Mouse (Mus musculus): ENCODE measurements around the gene Sag.

Gene Sag

DNA sequence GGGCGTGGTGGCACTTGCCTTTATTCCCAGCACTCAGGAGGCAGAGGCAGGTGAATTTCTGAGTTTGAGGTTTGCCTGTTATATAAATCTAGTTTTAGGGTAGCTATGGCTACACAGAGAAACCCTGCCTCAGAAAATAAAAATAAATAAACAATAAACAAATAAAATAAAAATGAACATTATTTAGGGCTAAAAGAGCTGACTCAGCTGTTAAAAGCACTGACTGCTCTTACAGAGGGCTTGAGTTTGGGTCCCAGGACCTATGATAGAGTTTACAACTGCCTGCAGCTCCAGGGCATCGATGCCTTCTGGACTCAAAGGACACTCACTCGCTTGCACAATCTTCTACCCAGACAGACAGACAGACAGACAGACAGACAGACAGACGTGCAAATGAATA, 89.9 kb downstream of the Sag start:
- no peak for DNase-seq (ENCODE audit: low spot score in 2 of 2)
